Mouse (Mus musculus) ovary, adult 18-20 months (tissue): ENCODE data around the gene Ahdc1.
A peak's percentile ranks its signal among the peaks of the same experiment; 100 is the strongest.
"Not testable (repeated sequence)": the region's sequence is repeated elsewhere in the genome, so short reads cannot be mapped to it uniquely, and the experiment has no call there.

Source experiments
- DNase-seq: peaks from one replicate; pipeline ENCODE4 v3.0.0; 2022; ENCODE audit warnings: low spot score, mixed read lengths

The Ahdc1 gene

GRCm38 (mm10) chr4:133079416-133080113 is 68.5 kb downstream of the Ahdc1 start:
- no peak for DNase-seq

DNA sequence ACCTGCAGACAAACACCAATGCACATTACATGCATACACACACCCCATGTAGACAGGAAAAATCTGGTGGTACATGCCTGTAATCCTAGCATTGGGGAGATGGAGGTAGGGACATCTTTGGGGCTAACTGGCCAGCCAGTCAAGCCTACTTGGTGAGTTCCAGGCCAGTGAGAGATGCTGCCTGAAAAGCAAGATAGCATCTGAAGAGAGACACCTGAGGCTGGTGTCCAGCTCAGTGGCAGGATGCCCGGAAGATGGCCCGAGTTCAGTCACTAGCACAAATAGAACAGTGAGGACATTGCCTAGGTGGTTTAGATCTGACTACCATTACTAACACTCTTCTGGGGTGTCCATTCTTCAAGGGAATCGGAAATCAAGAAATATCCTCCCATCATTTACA is 69.8 kb downstream of the Ahdc1 start:
- no peak for DNase-seq

DNA sequence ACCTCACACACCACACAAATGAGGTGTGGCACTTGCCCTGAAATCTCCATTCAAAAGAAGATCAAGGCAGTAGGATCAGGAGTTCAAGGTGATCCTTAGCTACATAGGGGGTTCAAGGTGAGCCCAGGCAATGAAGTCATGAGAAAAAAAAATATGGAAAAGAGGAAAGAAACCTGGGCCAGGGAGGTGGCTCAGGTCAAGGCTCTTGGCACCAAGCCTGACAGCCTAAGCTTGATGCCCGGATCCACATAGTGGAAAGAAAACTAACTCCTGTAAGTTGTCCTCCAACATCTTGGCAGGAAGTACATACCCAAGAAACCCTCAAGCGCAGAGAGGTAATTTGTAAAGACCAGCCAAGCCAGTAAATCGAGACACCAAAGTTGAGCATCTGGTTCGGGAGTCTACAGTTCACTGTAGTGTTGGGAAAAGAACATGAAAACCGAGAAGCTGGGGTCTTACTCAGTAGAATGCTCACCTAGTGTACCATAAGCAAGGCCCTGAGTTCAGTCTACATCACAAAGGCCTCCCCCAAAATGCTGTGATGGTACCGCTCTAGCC is 71.2 kb downstream of the Ahdc1 start:
- no peak for DNase-seq

- peak; percentile 60 for DNase-seq
Observed at GRCm38 (mm10) chr4:133083991-133084861, 73.2 kb downstream of the Ahdc1 start.

DNA sequence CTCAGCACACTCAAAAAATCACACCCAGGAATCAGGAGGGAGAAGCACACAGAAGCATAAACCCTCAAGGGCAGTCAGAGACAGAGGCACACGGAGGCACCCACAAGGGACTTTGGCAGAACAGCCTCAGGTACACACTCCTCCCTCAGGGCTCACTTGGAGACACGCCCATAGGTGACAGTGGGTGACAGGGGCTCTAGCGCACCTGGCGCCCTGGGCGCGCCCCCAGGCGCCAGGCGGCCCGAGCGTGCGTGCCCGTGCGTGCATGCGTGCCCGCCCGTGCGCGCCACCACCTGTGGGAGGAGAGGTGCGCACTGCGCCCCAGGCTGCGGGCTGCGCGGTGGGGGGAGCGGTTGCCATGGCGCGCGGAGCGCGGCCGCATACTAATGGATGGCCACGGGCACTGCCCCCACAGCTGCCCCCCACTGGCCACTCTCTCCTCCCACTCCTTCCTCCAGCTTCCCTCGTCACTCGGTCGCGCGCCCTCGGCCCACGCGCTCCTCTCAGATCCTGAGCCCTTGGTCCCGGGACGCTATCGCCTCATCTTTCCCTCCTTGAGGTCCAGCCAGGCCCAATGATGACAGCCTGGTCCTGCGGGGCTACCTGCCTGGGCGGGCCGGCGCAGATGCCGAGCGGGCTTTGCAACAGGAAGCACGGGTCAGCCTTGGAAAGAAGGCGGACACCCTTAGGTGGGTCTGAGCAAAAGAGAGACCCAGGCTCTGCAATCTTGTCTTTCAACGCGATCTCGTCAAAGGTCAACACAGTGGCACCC is 74.1 kb downstream of the Ahdc1 start:
- peak; percentile 65 for DNase-seq

DNA sequence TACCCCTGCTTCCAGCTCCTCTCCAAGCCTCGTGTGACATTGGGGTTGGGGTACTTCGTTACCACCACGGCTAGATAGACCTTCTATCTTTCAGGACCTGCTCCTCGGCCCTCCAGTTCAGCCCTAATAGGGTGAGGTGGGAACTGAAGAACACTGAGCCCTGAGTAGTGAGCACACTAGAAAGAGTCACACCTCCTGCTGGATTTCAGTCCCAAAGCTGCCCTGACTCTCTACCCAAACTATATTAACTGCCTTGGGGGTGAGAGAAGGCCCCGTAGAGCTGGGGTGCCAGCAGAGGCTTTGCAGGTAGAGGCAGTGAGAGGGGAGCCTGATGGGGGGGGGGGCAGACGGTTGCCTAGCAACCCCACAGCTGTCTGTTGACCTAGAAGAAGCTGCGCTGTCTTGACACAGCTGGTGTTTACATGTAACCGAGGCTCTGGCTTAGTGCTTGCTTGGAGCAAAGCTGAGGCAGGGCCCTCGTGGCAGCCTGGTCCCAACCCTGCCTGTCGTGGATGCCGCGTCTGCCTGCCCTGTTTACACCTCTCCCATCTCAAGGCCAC is 74.8 kb downstream of the Ahdc1 start:
- DNase-seq: no peak

- DNase-seq: no peak
Observed at GRCm38 (mm10) chr4:133087177-133087714, 76.2 kb downstream of the Ahdc1 start.

- no peak for DNase-seq
Observed at GRCm38 (mm10) chr4:133087835-133088234, 76.8 kb downstream of the Ahdc1 start.

DNA sequence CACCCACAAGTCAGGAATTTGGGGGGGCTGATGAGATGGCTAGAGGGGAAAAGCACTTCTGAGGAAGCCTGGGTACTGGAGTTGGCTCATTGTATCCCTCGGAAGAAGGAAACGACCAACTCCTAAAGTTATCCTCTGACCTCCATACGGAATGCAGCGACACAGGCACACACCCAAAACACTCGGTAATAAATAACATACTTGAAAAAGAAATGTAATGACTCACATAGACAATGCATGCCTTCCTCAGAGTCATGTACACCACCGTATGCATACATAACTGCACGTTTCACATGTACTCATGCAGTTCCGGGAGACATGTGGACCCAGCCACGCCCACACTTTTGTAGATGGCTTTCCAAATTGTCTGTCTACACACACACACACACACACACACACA is 78.3 kb downstream of the Ahdc1 start:
- no peak for DNase-seq

DNA sequence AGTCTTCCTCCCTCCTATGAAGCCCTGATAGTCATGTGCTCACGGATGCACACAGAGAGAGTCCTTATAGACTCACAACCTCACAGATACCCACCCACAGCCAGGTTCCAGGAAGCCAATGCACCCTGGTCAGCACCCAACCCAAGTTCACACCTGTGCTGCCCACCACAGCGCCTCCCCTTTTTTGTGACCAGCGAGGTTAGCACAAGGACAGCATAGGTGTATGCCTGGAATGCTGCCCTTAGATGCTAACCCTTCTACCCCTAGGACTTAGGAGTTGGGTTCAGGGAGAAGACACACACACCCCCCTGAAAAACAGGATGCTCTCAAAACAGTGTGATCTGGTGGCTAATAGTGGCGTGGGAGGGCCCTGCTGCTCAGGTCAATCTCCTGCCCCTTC is 78.7 kb downstream of the Ahdc1 start:
- DNase-seq: no peak

DNA sequence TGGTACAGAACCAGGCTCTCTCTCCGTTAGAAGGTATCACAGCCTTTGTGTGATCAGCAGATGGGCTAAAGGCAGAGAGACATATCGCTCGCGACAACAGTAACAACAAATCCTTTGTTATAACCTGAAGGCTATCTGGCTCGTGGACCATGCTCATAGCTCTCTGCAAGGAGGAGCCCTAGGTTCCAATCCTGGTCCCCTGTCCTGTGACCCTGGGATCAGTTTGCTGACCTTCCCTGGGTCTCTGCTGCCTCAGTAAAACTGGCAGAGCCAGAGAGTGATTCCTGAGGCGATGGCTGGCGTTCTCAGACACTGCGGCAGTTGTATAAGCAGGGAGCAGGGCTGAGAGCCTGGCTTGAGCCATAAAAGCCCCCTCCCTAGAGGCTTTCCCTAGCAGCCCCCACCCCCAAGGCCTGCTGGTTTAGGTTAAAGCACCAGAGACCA is 79.2 kb downstream of the Ahdc1 start:
- no peak for DNase-seq

- no peak for DNase-seq
Observed at GRCm38 (mm10) chr4:133090720-133091458, 79.8 kb downstream of the Ahdc1 start.

DNA sequence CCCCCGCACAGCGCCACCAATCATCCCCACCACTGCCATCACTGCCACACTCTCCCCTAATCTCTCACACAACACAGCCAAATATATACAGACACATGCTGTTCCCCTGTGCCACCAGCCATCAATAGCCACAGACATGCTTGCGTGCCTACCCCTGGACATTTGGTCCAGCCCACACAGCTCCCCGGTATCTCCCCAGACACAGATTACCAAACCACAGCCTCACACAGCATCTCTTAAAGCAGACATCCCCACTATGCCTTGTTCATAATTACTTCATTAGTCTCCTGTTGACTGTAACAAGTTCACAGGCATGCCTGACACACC is 80.4 kb downstream of the Ahdc1 start:
- no peak for DNase-seq

DNA sequence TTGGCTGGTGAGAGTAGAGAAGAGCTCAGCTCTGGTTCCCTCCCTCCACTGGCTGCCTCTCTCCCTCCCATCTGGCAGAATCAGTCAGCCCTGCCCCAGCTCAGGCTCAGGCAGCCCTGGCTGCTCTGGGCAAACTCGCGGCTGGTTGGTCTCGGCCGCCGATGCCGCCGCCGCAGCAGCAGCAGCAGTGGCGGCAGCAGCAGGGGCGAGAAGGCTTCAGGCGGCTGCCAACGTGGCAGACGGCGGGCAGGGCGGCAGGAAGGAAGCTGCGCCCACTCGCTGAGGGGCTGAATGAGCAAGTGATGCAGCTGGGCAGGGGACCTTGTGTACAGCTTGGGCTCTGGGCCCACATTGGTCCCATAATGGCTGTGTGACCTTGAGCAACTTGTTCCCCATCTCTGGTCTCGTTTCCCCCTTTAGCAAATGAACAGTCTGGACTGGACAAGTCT is 81.4 kb downstream of the Ahdc1 start:
- DNase-seq: peak; percentile 56

- DNase-seq: no peak
Observed at GRCm38 (mm10) chr4:133093056-133093455, 82.0 kb downstream of the Ahdc1 start.

DNA sequence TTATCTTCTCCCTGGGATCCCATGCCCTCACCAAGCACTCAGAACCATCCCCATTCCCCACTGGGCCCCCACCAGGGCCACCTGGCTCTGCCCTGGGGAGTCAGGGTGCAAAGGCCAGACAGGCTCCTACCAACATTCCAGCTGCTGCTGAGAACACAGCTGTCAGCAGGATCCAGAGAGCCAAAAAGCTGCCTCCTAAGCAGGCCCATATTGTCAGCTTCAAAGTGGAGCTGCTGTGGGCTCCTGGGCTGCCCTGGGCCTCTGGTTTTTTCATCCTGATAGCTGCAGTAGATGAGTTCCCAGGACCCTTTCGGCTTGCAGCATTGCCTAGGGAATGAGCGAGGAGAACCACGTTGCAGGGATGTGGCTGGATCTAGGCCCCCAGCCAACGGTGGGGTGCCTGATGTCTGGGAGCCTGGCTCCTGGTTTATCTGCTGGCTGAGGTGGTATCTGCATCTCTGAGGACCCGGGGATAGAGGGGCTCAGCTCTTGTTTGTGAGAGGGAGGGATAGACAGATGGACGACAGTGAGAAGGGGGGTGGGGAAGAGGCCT is 82.5 kb downstream of the Ahdc1 start:
- DNase-seq: no peak

DNA sequence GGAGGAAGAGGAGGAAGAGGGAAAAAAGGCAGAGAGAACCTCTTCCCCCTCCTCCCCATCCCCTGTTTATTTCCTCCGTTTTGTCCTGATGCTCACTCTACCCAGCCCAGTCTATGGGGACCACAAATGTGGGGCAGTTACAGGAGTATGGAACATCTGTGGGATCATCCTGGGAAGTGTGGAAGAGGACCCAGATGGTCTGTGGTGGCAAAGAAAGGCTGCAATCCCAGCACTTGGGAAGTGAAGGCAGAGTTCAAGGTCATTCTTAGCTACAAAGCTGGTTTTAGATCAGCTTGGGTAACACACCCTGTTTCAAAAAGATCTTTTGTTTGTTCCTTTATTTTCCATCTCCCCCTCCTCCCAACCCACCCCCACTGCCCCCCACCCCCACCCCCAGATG is 83.2 kb downstream of the Ahdc1 start:
- DNase-seq: no peak

DNA sequence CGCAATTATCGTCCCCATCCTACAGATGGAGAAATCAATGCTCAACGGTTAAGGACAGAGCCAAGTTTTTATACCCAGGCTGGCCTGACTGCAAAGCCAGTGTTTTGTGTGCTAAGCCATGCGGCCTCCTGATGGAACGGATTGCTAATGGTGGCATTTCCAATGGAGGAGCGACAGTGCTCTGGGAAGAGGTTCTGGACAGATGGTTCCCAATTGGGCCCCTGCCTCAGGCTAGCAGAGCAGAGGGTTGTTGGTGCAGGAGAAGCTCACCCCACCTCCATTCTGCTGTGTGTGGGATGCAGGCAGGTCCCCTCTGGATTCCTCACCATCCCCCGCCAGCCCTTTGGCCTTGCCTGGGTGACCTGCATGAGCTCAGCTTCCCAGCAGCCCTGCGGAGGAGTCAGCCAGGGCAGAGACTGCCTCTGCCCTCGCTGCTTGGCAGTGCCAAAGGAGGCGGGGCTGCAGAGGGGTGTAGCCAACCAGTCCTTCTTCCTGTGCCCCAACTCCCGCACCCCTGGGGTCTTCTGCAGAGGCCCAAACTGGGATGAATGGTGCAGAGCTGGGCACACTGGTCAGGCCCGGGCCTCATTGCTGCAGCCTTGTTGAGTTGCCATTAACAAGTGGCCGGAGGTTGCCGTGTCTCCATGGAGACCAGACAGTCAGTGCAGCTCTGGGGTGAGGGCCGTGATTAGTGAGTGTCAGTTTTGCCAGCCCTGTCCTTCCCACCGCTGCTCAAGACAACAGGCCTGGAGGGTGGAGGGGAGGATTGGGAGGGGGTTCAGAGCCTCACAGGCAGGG is 84.1 kb downstream of the Ahdc1 start:
- peak; percentile 89 for DNase-seq

- DNase-seq: not testable (repeated sequence)
Observed at GRCm38 (mm10) chr4:133095734-133096065, 84.6 kb downstream of the Ahdc1 start.

DNA sequence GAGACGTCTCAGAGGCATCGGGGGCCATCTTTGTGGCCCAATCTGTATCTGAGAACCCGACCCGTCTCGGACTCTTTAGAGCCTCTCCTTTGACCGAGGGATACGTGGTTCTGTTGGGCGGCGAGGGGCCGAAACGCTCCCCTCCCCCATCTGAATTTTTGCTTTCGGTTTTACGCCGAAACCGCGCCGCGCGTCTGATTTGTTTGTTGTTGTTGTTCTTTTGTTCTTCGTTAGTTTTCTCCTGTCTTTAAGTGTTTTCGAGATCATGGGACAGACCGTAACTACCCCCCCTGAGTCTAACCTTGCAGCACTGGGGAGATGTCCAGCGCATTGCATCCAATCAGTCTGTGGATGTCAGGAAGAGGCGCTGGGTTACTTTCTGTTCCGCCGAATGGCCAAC is 85.6 kb downstream of the Ahdc1 start:
- not testable (repeated sequence) for DNase-seq
